Mouse (Mus musculus): ENCODE results near the gene Fbxl14. TPM values are rescaled to one million over a fixed set of nuclear protein-coding genes. Genes with fewer than 3 reads are reported as not detected.

Gene Fbxl14
- total and polyA plus RNA-seq, 3 experiments = 58.1 to 65.4 TPM; not detected in 1

DNA sequence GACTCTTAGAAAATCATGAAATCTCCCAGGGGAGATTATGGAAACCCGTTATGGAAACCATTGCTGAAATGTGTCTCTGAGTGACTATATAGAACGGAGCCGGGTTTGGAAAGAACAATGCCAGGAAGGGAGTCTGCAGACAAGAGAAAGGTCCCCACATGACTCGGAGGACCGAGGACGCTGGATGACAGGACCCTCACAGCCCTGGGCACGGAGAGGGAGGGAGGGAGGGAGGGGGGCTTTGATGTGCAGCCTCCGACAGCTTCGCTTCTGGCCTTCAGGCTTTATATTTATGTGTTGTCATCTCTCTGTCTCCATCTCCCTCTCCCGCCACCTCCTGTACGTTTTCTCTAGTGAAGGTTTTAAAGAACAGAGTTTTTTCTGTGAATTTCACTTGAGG lies 11.5 kb downstream of the Fbxl14 start:
- Histone ChIP-seq H3K27ac (ENCODE audit: control insufficient read depth, low read depth, low read length) (no peak overlapping the region), H3K36me3 (ENCODE audit: control insufficient read depth in 1 of 2, insufficient read depth in 2 of 2, low read length in 2 of 2) (no peaks in the 10 kb centered on the region), H3K4me1 (ENCODE audit: control insufficient read depth in 1 of 2, insufficient read depth in 2 of 2, low read length in 2 of 2) (no peaks in the 10 kb centered on the region), H3K4me3 (ENCODE audit: control insufficient read depth in 1 of 2, insufficient read depth in 1 of 2, low read depth in 2 of 2, low read length in 2 of 2) (no peak overlapping the region), H3K9ac (ENCODE audit: control insufficient read depth, low read depth, low read length, poor library complexity, severe bottlenecking) (no peak overlapping the region), H3K79me2 (ENCODE audit: control insufficient read depth, insufficient read depth, low read length, poor library complexity) (no peaks in the 10 kb centered on the region), H3K9me3 (replicated peaks; ENCODE audit: insufficient read depth, low read length) (no peaks in the 10 kb centered on the region), H3K27me3 (ENCODE audit: control insufficient read depth in 1 of 2, insufficient read depth in 2 of 2, low read length in 2 of 2) (no peaks in the 10 kb centered on the region)
- no peak for DNase-seq (ENCODE audit: low read depth, low spot score)
- TF ChIP-seq TBP (IDR thresholded peaks at IDR 0.05; ENCODE audit: low read depth, low read length) = no peak
- no peak for TF ChIP-seq ZC3H11A (IDR thresholded peaks at IDR 0.05; ENCODE audit: low read depth, low read length)
- TF ChIP-seq JUND (IDR thresholded peaks at IDR 0.05; ENCODE audit: low read depth, low read length) = no peak
- no peak for TF ChIP-seq NRF1 (IDR thresholded peaks at IDR 0.05; ENCODE audit: insufficient read depth, low read depth, low read length, poor library complexity, severe bottlenecking)
- no peak for TF ChIP-seq ZMIZ1 (IDR thresholded peaks at IDR 0.05; ENCODE audit: low read depth, low read length)

DNA sequence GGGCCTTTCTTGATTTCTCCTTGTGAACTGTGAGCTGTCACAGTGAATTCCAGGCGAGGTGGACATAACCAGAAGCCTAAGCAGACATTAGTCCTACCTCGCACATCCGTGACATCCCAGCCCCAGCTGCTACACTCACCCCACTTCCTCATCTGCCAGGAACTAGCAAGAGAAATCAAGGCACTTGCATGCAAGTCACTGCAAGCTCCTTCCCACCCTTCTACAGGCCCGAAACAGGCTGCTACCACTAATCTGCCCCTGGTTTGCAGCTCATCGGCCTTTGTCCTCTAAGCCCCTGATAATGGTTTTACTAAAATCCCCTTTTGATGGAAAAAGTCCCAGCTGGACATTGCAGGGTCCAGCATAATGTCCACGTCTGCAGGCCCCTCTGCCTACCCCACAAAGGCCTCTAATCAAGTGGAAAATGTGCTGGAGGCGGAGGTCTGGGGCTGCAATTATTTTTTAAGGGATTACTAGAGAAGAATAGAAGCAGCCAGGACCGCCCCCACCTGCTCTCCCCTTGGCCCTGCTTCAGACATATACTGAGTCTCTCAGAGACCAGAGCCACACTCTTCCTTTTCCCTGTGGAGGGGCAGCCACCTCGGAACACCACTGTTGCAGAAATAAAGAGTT lies 12.6 kb downstream of the Fbxl14 start:
- no peak for DNase-seq (ENCODE audit: low read depth, low spot score)

DNA sequence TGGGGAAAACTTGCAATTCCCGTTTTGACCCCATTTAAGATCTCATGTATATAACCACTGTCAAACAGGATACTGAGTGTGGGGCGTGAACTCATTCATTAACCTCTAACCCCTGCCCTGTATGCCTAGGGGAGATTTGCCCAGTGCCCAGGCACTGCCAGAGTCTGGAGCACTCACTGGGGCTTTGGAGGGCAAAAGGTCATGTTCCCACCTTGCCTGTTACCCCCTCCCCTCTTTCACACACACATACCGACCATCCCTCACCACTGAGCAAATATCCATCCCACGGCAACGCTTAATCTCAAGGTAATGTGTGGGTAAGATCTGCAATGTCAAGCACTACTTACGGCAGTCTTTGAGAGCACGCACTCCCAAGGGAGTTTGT lies 13.2 kb downstream of the Fbxl14 start:
- no peak for DNase-seq (ENCODE audit: low read depth, low spot score)
- TF ChIP-seq MAFK (IDR thresholded peaks at IDR 0.05; ENCODE audit: borderline replicate concordance, low read depth, low read length) = no peak
- no peak for TF ChIP-seq GATA1 (IDR thresholded peaks at IDR 0.05; ENCODE audit: low read depth, low read length)
- no peak for TF ChIP-seq NELFE (IDR thresholded peaks at IDR 0.05; ENCODE audit: low read depth, low read length)
- TF ChIP-seq UBTF (IDR thresholded peaks at IDR 0.05; ENCODE audit: borderline replicate concordance, insufficient read depth, low read depth, low read length) = no peak
- no peak for TF ChIP-seq POLR2A (IDR thresholded peaks at IDR 0.05; ENCODE audit: control insufficient read depth in 1 of 2, insufficient read depth in 1 of 2, low read depth in 1 of 2, low read length in 2 of 2, poor library complexity in 1 of 2)
- no peak for TF ChIP-seq EP300 (IDR thresholded peaks at IDR 0.05; ENCODE audit: low read depth in 1 of 2, low read length in 2 of 2)
- TF ChIP-seq CHD2 (IDR thresholded peaks at IDR 0.05; ENCODE audit: low read length) = no peak
- TF ChIP-seq CHD1 (IDR thresholded peaks at IDR 0.05; ENCODE audit: low read depth, low read length) = no peak
- TF ChIP-seq SMC3 (IDR thresholded peaks at IDR 0.05; ENCODE audit: low read depth, low read length) = no peak
- TF ChIP-seq MAX (IDR thresholded peaks at IDR 0.05; ENCODE audit: low read length) = no peak
- no peak for TF ChIP-seq ETS1 (IDR thresholded peaks at IDR 0.05; ENCODE audit: low read depth, low read length)
- no peak for TF ChIP-seq SIN3A (IDR thresholded peaks at IDR 0.05; ENCODE audit: low read length)
- TF ChIP-seq JUND (IDR thresholded peaks at IDR 0.05; ENCODE audit: low read depth, low read length) = no peak
- TF ChIP-seq USF1 (IDR thresholded peaks at IDR 0.05; ENCODE audit: low read depth, low read length) = no peak
- no peak for TF ChIP-seq ELF1 (IDR thresholded peaks at IDR 0.05; ENCODE audit: low read depth, low read length)

More for the DNA sequence above, 12.6 kb downstream of the Fbxl14 start:
- no peak for TF ChIP-seq MEF2A (IDR thresholded peaks at IDR 0.05; ENCODE audit: extremely low read depth, insufficient replicate concordance, low read depth, low read length, poor library complexity, severe bottlenecking)
- TF ChIP-seq RCOR1 (IDR thresholded peaks at IDR 0.05; ENCODE audit: low read depth, low read length) = no peak
- no peak for TF ChIP-seq CTCF (IDR thresholded peaks at IDR 0.05 in 2 of 3, conservative IDR thresholded peaks at IDR 0.05 in 1 of 3; ENCODE audit: control insufficient read depth in 1 of 3, insufficient read depth in 1 of 3, low read depth in 2 of 3, low read length in 3 of 3, poor library complexity in 1 of 3, severe bottlenecking in 1 of 3)
- no peak for TF ChIP-seq ZNF384 (IDR thresholded peaks at IDR 0.05; ENCODE audit: low read depth, low read length)
- TF ChIP-seq BHLHE40 (IDR thresholded peaks at IDR 0.05; ENCODE audit: borderline replicate concordance, low read depth, low read length) = no peak
- TF ChIP-seq POLR2AphosphoS2 (IDR thresholded peaks at IDR 0.05; ENCODE audit: low read length) = no peak
- TF ChIP-seq ZC3H11A (IDR thresholded peaks at IDR 0.05; ENCODE audit: low read depth, low read length) = no peak
- TF ChIP-seq MXI1 (IDR thresholded peaks at IDR 0.05; ENCODE audit: low read depth, low read length) = no peak
- no peak for TF ChIP-seq MYB (IDR thresholded peaks at IDR 0.05; ENCODE audit: low read depth, low read length)
- no peak for TF ChIP-seq ZMIZ1 (IDR thresholded peaks at IDR 0.05; ENCODE audit: low read depth, low read length)
- TF ChIP-seq E2F4 (IDR thresholded peaks at IDR 0.05; ENCODE audit: borderline replicate concordance, low read depth, low read length) = no peak
- TF ChIP-seq POLR2AphosphoS5 (IDR thresholded peaks at IDR 0.05; ENCODE audit: borderline replicate concordance, low read depth, low read length) = no peak
- TF ChIP-seq MYC (IDR thresholded peaks at IDR 0.05; ENCODE audit: low read depth, low read length) = no peak
- no peak for TF ChIP-seq ZKSCAN1 (IDR thresholded peaks at IDR 0.05; ENCODE audit: low read depth, low read length)
- TF ChIP-seq TBP (IDR thresholded peaks at IDR 0.05; ENCODE audit: low read depth, low read length) = no peak
- TF ChIP-seq HCFC1 (IDR thresholded peaks at IDR 0.05; ENCODE audit: low read depth, low read length) = no peak
- no peak for TF ChIP-seq JUND (IDR thresholded peaks at IDR 0.05; ENCODE audit: low read depth, low read length)
- no peak for TF ChIP-seq TCF12 (IDR thresholded peaks at IDR 0.05; ENCODE audit: low read depth, low read length)
- TF ChIP-seq SMC3 (IDR thresholded peaks at IDR 0.05; ENCODE audit: low read depth, low read length) = no peak
- Histone ChIP-seq H3K27me3 (ENCODE audit: control insufficient read depth in 1 of 2, insufficient read depth in 2 of 2, low read length in 2 of 2) (no peaks in the 10 kb centered on the region), H3K4me1 (ENCODE audit: control insufficient read depth in 1 of 2, insufficient read depth in 2 of 2, low read length in 2 of 2) (no peaks in the 10 kb centered on the region), H3K27ac (ENCODE audit: control insufficient read depth, low read depth, low read length) (no peak overlapping the region), H3K4me3 (ENCODE audit: control insufficient read depth in 1 of 2, insufficient read depth in 1 of 2, low read depth in 2 of 2, low read length in 2 of 2) (no peak overlapping the region), H3K79me2 (ENCODE audit: control insufficient read depth, insufficient read depth, low read length, poor library complexity) (no peaks in the 10 kb centered on the region), H3K9me3 (replicated peaks; ENCODE audit: insufficient read depth, low read length) (no peaks in the 10 kb centered on the region), H3K9ac (ENCODE audit: control insufficient read depth, low read depth, low read length, poor library complexity, severe bottlenecking) (no peak overlapping the region), H3K36me3 (ENCODE audit: control insufficient read depth in 1 of 2, insufficient read depth in 2 of 2, low read length in 2 of 2) (no peaks in the 10 kb centered on the region)

More for the DNA sequence above, 13.2 kb downstream of the Fbxl14 start:
- no peak overlapping the region for H3K9ac ChIP-seq (ENCODE audit: control insufficient read depth, low read depth, low read length, poor library complexity, severe bottlenecking)
- H3K4me1 ChIP-seq (ENCODE audit: control insufficient read depth in 1 of 2, insufficient read depth in 2 of 2, low read length in 2 of 2) = no peaks in the 10 kb centered on the region
- no peak overlapping the region for H3K27ac ChIP-seq (ENCODE audit: control insufficient read depth, low read depth, low read length)
- H3K79me2 ChIP-seq (ENCODE audit: control insufficient read depth, insufficient read depth, low read length, poor library complexity) = no peaks in the 10 kb centered on the region
- no peaks in the 10 kb centered on the region for H3K27me3 ChIP-seq (ENCODE audit: control insufficient read depth in 1 of 2, insufficient read depth in 2 of 2, low read length in 2 of 2)
- H3K4me3 ChIP-seq (ENCODE audit: control insufficient read depth in 1 of 2, insufficient read depth in 1 of 2, low read depth in 2 of 2, low read length in 2 of 2) = no peak overlapping the region
- no peaks in the 10 kb centered on the region for H3K36me3 ChIP-seq (ENCODE audit: control insufficient read depth in 1 of 2, insufficient read depth in 2 of 2, low read length in 2 of 2)
- no peaks in the 10 kb centered on the region for H3K9me3 ChIP-seq (replicated peaks; ENCODE audit: insufficient read depth, low read length)

Measured in MEL (cell line).